Mouse (Mus musculus): ENCODE data around the gene Fubp1.
A peak's percentile ranks its signal among the peaks of the same experiment; 100 is the strongest.

DNA sequence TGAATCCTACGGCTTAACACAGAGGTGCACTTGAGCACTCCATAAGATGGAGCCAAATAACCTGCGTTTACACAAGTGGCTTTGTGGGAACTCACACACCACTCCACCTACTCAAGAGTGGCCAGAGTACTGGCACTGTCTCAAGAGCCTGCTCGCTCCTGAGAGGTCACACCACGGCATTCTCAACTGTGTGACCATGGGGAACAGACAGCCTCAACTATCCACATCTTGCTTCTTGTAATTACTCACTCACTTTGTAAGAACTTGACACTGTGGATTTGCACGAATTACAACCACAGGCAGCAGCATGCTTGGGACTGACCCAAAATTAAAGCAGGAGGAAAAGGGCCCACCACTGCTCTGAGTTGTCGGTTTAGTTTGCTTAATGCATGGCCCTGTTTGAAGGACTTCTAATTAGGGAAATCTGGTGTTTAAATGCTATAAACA, 18.4 kb upstream of the Fubp1 start:
- TF ChIP-seq UBTF (IDR thresholded peaks at IDR 0.05; ENCODE audit: borderline replicate concordance, insufficient read depth, low read depth, low read length) (no peak), CTCF (IDR thresholded peaks at IDR 0.05 in 2 of 3, conservative IDR thresholded peaks at IDR 0.05 in 1 of 3; ENCODE audit: control insufficient read depth in 1 of 3, insufficient read depth in 1 of 3, low read depth in 2 of 3, low read length in 3 of 3, poor library complexity in 1 of 3, severe bottlenecking in 1 of 3) (peak in 1 of 3 experiments; percentile 8; a peak in 1 of 6 replicates), ZNF384 (IDR thresholded peaks at IDR 0.05; ENCODE audit: low read depth, low read length) (no peak), USF1 (IDR thresholded peaks at IDR 0.05; ENCODE audit: low read depth, low read length) (no peak)

Data from MEL (cell line).